Mouse (Mus musculus) right cerebral cortex, adult 2 months (tissue): ENCODE results near the gene Crebl2.

ENCODE experiments used
- DNase-seq, 2 experiments: peaks; one replicate each; pipeline ENCODE4 v3.0.0; 2021 to 2022; ENCODE audit warnings: low spot score in 2 of 2

The Crebl2 gene

GRCm38 (mm10) chr6:134820411-134820810, 9.5 kb upstream of the Crebl2 start:
- DNase-seq: no peak

DNA sequence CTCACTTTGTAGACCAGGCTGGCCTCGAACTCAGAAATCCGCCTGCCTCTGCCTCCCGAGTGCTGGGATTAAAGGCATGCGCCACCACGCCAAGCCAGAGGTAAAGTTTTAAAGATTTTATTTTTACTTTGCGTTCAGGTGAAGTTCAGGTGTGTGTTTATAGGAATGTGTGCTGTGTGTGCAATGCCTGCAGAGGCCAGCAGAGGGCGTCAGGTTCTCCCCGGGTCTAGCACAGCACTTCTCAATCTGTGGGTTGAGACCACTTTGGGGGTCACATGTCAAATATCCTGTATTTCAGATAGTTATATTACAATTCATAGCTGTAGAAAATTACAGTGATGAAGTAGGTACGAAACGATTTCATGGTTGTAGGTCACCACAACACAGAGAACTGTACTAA, 7.1 kb upstream of the Crebl2 start:
- no peak for DNase-seq

DNA sequence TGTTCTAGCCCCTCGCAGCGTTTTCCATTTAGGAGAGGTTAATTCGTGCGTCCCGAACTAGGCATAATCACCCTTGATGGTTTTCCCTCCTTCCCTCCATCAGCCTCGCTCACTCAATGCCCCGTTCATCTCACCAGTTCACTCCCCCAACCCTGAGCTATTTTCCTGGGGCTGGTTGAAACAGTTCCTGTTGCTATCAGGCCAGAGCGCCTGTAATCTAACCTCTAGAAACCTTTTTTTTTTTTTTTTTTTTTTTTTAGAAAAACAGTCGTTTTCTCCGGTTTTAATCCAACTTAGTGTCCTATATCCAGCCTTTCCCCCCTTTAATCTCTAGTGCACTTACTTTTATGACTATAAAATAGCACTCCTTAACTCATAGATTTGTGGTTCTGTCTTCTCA, 822 bp downstream of the Crebl2 start:
- DNase-seq: no peak

DNA sequence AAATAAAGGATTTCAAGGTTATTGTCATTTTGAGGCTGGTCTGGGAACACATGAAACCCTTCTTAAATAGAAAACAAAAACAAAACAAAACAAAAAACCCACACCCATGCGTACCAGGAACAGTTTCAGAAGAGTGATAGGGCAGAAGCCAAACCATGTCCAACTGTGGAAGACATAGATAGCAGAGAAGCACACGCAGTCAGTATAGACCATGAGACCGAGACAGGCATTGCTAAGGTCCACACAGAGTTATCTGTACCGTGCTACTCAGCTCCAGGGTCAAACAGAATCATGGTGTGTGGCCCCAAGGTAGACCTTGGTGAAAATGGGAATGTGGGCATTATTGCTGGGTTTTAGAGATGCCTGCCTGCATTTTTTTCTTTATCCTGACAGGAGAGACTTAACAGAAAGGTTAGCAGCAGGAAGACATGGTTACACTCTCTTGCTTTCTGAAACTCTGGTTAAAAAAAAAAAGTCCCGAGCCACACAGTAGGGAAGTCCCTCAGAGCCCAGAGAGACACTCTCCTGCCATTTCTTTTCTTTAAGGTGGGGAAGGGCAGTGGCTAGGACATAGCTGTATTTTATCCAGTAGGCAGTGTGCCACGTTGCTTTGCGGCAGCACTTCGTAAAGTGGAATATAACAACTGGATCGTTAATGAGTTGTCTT, 4.8 kb downstream of the Crebl2 start:
- no peak for DNase-seq

DNA sequence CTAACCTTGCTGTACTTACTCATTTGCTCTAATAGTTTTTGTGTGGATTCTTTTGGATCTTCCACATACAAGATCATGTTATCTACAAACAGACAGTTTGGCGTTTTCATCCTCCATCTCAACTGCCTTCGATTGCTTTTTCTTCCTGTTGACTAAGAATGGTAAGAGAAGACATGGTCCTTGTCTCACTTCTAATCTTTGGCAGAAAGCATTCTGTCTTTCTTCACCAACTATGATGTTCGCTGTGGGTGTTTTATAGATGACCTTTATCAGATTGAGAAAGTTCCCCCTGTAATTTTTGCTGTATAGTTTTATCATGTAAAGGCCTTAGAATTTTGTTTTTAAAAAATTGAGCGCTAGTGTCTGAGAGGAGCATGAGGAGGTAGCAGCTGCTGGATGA, 8.2 kb downstream of the Crebl2 start:
- DNase-seq: no peak

GRCm38 (mm10) chr6:134840346-134840745, 10.4 kb downstream of the Crebl2 start:
- DNase-seq: no peak

GRCm38 (mm10) chr6:134845726-134846125, 15.8 kb downstream of the Crebl2 start:
- no peak for DNase-seq

DNA sequence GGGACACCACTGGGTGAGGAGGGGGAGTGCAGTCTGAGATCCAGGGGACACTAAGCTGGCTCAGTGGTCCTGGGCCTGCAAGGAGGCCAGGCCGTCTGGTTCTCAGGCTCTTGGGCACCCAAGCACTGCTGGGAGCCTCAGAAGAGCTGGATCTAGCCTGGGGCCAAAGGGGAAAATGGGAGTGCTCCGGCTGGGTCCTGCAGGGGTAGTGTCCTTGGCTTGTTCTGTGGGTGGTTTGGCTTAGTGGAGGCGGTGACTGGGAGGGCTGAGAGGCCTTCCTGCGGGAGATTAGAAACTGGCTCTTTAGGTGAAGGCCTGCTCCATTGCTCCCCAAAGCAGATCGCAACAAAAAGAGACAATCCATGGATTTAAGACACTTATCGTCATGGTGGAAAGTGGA, 16.4 kb downstream of the Crebl2 start:
- DNase-seq: no peak

GRCm38 (mm10) chr6:134847550-134847949, 17.6 kb downstream of the Crebl2 start:
- no peak for DNase-seq

DNA sequence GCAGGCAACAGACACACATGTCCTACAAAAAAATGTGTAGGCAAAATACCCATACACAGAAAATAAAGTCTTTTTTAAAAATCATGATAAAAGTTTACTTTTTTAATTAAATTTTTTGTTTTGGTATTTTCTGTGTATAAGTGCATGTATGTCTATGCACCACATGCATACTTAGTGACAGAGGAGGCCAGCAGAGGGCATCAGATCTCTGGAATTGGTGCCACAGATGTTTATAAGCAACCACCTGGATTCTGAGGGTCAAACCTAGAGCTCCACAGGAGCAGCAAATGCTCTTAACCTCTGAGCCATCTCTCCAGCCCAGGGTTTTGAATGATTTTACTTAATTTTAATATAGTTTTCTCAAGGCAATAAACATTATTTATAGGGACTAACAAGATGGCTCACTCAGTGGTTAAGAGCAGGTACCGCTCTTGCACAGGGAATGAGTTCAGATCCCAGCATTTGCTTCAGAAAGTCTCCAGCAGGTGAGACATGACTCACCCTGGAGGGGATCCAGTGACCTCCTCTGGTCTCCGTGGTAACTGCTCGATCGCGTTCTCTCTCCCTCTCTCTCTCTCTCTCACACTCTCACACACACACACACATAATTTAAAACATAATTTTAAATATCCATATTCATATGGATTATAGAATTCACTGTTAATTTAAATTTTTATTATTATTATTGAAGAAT, 18.4 kb downstream of the Crebl2 start:
- no peak for DNase-seq

DNA sequence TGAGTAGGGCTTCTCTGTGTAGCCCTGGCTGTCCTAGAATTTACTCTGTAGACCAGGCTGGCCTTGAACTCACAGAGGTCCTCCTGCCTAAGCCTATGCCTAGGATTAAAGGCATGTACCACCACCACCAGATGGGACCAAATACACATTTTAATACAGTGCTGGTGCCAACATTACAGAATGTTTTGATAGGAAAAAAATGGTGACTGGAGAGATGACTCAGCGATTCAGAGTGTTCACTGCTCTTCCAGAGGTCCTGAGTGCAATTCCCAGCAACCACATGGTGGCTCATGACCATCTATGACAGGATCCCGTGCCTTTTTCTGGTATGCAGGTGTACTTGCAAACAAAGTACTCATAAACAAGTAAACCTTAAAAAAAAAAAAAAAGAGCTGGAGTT, 19.5 kb downstream of the Crebl2 start:
- DNase-seq: no peak

- DNase-seq: no peak
Observed at GRCm38 (mm10) chr6:134849985-134850384, 20.0 kb downstream of the Crebl2 start.

DNA sequence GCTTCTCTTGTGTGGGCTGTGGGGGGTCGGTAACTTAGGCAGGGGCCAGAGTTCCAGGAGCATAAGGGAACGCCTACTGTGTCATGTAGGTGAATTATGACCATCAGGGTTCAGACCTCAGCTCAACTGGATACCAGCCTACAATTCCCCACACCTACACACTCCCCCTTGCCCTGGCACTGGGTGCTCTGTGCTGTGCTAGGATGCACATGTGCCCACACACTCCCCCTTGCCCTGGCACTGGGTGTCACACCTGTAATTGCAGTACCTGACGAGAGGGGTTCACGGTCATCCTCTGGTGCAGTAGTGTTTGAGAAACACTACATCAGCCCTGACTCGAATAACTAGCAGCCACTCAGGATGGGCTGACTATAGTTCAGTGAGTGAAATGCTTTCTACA, 24.8 kb downstream of the Crebl2 start:
- no peak for DNase-seq

- no peak for DNase-seq
Observed at GRCm38 (mm10) chr6:134855926-134856325, 26.0 kb downstream of the Crebl2 start.

GRCm38 (mm10) chr6:134859021-134859420, 29.1 kb downstream of the Crebl2 start:
- DNase-seq: no peak

GRCm38 (mm10) chr6:134860275-134860674, 30.3 kb downstream of the Crebl2 start:
- no peak for DNase-seq

DNA sequence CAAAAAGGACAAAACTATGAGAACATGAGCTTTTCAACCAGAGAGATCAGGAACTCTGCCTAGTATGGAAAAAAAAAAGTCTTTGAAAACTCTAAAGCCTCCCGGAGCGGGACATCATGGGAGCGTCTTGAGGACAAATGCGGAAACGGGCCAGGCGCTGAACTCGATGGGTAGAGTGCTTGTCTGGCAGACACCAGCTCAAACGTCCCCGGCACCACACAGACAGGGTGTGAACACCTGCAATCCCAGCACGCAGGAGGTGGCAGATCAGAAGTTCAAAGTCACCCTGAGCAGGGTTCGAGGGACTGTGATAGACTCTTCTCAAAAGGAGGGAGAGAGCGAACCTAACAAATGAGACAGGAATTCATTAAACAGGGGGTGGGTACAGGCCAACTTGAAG, 31.4 kb downstream of the Crebl2 start:
- DNase-seq: no peak

DNA sequence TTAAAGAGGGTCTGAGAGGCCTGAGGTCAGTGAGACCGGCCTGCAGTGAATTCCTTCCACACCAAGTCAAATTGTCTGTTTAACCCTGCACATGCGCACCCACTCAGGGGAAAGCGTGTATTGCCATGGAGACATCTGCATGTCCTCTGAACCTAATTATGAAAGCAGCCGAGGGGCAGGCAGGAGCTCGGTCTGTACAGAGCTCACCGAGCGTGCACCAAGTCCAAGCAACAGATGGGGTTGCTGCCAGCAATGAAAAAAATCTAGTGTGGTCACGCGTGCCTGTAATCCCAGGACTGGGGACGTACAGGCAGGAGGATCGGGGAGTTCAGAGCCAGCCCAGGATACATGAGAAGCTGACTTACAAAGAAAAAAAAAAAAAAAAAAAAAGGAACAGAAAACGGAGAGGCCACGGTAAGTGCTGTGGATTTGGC, 32.7 kb downstream of the Crebl2 start:
- peak in 1 of 2 experiments; percentile 34 for DNase-seq

GRCm38 (mm10) chr6:134863146-134863545, 33.2 kb downstream of the Crebl2 start:
- DNase-seq: peak; percentile 99 to 100

DNA sequence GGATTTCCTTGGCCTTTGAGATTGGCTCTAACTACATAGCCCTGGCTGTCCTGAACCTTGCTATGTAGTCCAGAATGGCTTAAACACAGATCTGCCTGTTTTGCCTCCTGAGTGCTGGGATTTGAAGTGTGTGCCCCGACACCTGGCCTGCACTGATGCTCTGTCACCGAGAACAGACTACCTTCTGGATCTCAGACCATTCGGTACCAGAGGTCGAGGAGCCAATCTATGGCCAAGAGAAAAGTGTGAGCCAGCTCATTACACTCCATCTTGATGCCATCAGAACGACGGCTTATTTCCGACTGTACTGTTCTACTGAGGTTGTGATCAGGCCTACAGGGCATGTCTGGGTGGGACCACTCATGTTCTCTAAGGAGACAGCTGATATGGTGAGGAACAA, 36.2 kb downstream of the Crebl2 start:
- DNase-seq: no peak

DNA sequence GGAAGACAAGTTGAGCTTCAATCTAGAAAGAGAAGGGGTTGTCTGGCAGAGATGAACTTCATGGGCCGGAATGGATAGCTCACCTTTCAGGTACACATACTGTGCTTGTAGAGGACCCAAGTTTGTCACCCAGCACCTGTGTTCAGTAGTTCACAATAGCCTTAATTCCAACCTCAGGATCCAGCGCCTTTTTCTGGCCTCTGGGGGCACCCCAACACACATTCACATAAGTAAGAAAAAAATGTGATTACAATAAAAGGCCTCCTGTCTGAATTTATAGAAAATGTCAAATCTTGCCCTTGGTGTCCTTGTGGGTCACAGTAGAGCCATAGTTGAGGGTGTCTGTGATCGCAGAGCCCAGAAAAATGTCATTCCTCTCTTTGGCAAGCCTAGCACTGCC, 37.4 kb downstream of the Crebl2 start:
- no peak for DNase-seq

DNA sequence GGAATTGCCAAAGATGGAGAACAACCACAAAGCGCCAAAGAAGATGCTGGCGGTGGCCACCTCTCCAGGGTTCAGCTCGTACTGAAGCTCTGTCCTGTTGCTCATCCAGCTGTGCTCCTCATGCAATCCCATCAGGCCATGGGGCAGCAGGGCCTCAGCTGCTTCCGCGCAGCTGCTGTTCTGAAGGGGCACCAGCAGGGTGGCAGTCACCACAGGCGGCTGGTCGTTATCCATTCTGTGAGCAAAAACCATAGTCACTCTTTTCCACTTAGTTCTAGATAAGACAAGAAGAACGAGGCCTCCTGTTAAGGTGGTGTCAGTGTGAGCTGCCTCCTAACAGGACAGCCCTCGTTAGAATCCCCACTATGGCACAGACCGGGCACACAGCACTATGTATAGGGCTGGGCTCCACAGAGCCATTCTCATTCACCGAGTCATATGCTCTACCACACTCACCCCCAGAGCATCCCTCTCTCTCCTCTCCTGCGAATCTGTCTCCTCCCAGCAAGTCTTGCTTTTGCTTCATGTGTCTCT, 40.3 kb downstream of the Crebl2 start:
- no peak for DNase-seq

DNA sequence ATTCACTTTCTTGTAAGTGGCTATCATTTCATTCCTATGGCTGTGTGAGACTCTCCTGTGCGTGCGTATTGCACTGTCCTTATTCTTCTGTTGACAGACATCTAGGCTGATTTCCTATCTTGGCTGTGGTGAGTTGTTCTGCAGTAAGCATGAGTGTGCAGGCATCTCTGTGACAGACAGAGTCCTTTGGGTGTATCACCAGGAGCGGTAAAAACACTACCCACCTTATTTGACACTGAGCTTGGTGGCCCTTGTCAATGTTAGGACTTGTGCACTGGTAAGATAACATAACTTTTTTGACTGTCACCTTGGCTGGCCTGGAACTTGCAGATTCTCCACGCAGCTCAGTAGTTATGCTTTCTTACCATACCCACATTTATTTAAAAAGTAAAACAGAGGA, 40.9 kb downstream of the Crebl2 start:
- no peak for DNase-seq
